In the genomic region with DNA sequence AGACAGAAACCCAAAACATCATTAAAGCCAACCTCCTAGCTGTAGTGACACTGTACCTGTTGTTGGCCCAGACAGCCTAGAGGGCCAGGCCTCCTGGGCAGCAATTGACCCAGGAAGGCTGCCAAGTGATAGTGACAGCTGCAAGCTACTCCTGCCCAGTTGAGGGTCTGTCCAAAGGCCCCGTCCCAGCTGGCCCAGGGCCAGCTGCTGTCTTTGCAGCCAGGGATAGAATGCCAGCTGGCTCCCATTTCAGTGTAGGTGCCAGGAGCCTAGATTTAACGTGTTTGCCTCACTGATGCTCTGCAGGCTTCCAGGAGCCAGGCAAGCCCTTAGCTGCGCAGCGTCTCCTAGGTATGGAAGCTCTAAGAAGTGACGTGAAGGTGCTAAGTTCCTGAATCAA, we compare ENCODE assay signal across 12 mouse cellular contexts. TPM values are rescaled to one million over a fixed set of nuclear protein-coding genes. Genes with fewer than 3 reads are reported as not detected.
DNase-seq lines count a peak whose midpoint lies in the region; ATAC-seq and TF ChIP-seq lines count a peak whose summit lies in the region.
"Had no signal": no experiment of that assay in that cellular context is flagged by ENCODE, and none has a peak within 500 bp of the region (broad histone marks: within the 10 kb centered on the region; RNA-seq: fewer than 3 reads in every experiment).

No protein-coding gene starts in this region.

- peak; percentile 64 for ATAC-seq in forebrain, postnatal 0 days
- ATAC-seq: inflammation-experienced regulatory T-cells, adult 6 months had no signal

- TF ChIP-seq CTCF in forebrain, postnatal 0 days (IDR thresholded peaks at IDR 0.05; ENCODE audit: low read depth): no peak

- no peaks in the 10 kb centered on the region for H3K27me3 ChIP-seq in forebrain, postnatal 0 days (ENCODE audit: insufficient read depth, low read length)
- H3K27me3 ChIP-seq: embryonic facial prominence, embryonic 12.5 days; liver, embryonic 15.5 days had no signal

- peaks cover 7% of the 10 kb centered on the region for H3K4me1 ChIP-seq in forebrain, postnatal 0 days (ENCODE audit: insufficient read depth)
- H3K4me1 ChIP-seq: liver, embryonic 15.5 days had no signal

- no peaks in the 10 kb centered on the region for H3K9me3 ChIP-seq in forebrain, postnatal 0 days (ENCODE audit: low read length)
- H3K9me3 ChIP-seq: embryonic facial prominence, embryonic 12.5 days; liver, embryonic 15.5 days had no signal

- no peak overlapping the region for H3K27ac ChIP-seq in forebrain, postnatal 0 days (ENCODE audit: low read depth, low read length)
- H3K27ac ChIP-seq: embryonic facial prominence, embryonic 12.5 days; liver, embryonic 15.5 days had no signal

- no peaks in the 10 kb centered on the region for H3K36me3 ChIP-seq in forebrain, postnatal 0 days (ENCODE audit: insufficient read depth)
- H3K36me3 ChIP-seq: embryonic facial prominence, embryonic 12.5 days; liver, embryonic 15.5 days had no signal

- peak; percentile 44 for DNase-seq in adrenal gland, adult 2 months
- no peak for DNase-seq in adrenal gland, postnatal 4 days (ENCODE audit: low spot score in 2 of 2)
- DNase-seq in layer of hippocampus, adult 11-12 months (ENCODE audit: low spot score): peak; percentile 3
- DNase-seq in layer of hippocampus, adult 9-10 months (ENCODE audit: low spot score): no peak
- peak; percentile 80 for DNase-seq in forebrain, postnatal 0 days
- DNase-seq in layer of hippocampus, postnatal 36 days: peak; percentile 17 to 23
- DNase-seq in kidney, adult 11 months: no peak
- DNase-seq in ovary, postnatal 10 days (ENCODE audit: low spot score): no peak
- DNase-seq: thymus, postnatal 4 days had no signal

- H3K4me2 ChIP-seq in forebrain, postnatal 0 days (ENCODE audit: low read depth): no peak overlapping the region
- H3K4me2 ChIP-seq: embryonic facial prominence, embryonic 12.5 days; liver, embryonic 15.5 days had no signal

- H3K9ac ChIP-seq in forebrain, postnatal 0 days: no peak overlapping the region
- H3K9ac ChIP-seq: embryonic facial prominence, embryonic 12.5 days; liver, embryonic 15.5 days had no signal

- H3K4me3 ChIP-seq in forebrain, postnatal 0 days (ENCODE audit: low read depth, low read length): no peak overlapping the region
- H3K4me3 ChIP-seq: embryonic facial prominence, embryonic 12.5 days; liver, embryonic 15.5 days had no signal

- 32% methylated on average over 5 of the region's 5 CpGs for WGBS in forebrain, postnatal 0 days

RNA-seq across cellular contexts. Expression of gene Tfap2c, which starts 29.8 kb away (rescaled TPM):
- total RNA-seq in adrenal gland, adult 2 months (2021): not detected
- not detected in 2 replicates for polyA plus RNA-seq in adrenal gland, adult 2 months (2012; rRNA removed)
- total RNA-seq in adrenal gland, postnatal 4 days (2021): under 1 TPM in 1 of 2 experiments, not detected in 1; 0.11 TPM
- 3.3 and 3.7 TPM in 2 replicates for total RNA-seq in forebrain, postnatal 0 days (2014; rRNA removed)
- polyA plus RNA-seq in forebrain, postnatal 0 days (2015; fragmentation: Nextera tagmentation; extraction: Ambion mirVana): 3.7 and 3.9 TPM in 2 replicates
- under 1 TPM; 0.30 to 0.37 TPM for total RNA-seq in layer of hippocampus, postnatal 36 days (2021)
- polyA plus RNA-seq: inflammation-experienced regulatory T-cells, adult 6 months; liver, embryonic 15.5 days had no signal

Comparison
In these comparisons a context has a peak if more than half of its experiments do, and no peak if none do; other contexts are left out.
1. DNase-seq: peak in adrenal gland, adult 2 months (single experiment), layer of hippocampus, adult 11-12 months (single experiment), forebrain, postnatal 0 days (single experiment) and layer of hippocampus, postnatal 36 days (2 of 2); none in adrenal gland, postnatal 4 days (0 of 2), layer of hippocampus, adult 9-10 months (single experiment), kidney, adult 11 months (single experiment) and ovary, postnatal 10 days (single experiment).